Mouse (Mus musculus): ENCODE measurements around the gene Uroc1. TPM values are rescaled to one million over a fixed set of nuclear protein-coding genes. Genes with fewer than 3 reads are reported as not detected.

Uroc1 gene
- polyA plus RNA-seq, 1 experiment: not detected

DNA sequence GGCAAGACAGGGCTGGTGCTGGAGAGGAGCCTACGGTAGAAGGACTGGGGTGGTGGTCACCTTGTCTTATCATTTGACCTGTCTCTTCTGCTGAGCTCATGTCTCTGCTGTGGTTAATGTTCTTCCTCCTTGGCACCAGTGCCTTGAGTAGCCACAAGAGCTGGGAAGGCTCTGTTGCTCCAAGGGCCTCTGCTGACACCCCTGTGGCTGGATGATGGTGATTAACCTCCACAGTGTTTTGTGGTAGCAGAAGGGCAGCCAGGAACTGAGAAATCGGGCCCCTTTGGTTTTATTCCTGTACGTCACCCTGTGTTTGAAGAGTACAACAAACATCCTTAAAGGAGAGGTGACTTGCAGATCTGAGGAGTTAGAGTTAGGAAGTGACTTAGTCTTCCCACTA, 1.2 kb downstream of the Uroc1 start:
- no peak for TF ChIP-seq MYOD1 (IDR thresholded peaks at IDR 0.05; ENCODE audit: control insufficient read depth, insufficient read length, low read depth)
- no peak for TF ChIP-seq FOSL1 (IDR thresholded peaks at IDR 0.05; ENCODE audit: insufficient read depth, low read length, poor library complexity, severe bottlenecking)
- TF ChIP-seq CEBPB (IDR thresholded peaks at IDR 0.05; ENCODE audit: low read depth): no peak
- TF ChIP-seq MYOG (IDR thresholded peaks at IDR 0.05; ENCODE audit: control insufficient read depth, extremely low read depth, insufficient read length): no peak
- TF ChIP-seq USF1 (IDR thresholded peaks at IDR 0.05; ENCODE audit: low read depth): no peak
- no peak for TF ChIP-seq MAX (IDR thresholded peaks at IDR 0.05)
- Histone ChIP-seq H3K79me2 (ENCODE audit: control insufficient read depth, insufficient read depth) (no peaks in the 10 kb centered on the region), H3ac (ENCODE audit: control insufficient read depth, insufficient read length, low read depth) (no peak overlapping the region), H3K27me3 (ENCODE audit: control insufficient read depth, insufficient read depth, insufficient read length) (peaks cover 9% of the 10 kb centered on the region), H3K79me3 (ENCODE audit: low read depth) (no peaks in the 10 kb centered on the region), H3K4me3 (ENCODE audit: insufficient read depth, poor library complexity, severe bottlenecking) (no peak overlapping the region), H3K36me3 (ENCODE audit: control insufficient read depth, insufficient read depth) (no peaks in the 10 kb centered on the region)

DNA sequence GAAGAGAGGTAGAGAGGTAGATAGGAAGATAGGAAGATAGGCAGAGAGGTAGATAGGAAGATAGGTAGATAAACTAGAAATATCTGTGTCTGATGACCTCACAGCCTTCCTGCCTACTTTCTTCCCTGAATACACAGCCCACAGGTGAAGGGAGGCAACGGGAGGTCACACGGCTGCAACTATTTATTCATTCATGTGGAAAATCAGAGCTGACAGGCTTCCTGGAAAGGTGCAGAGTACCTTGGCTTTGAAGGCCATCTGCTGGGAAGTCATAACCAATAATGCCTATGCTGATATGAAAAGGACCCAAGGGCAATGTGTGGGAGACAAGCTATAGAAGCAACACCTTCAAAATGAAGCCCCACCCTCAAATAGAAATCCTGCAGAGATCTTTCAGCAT, 9.3 kb downstream of the Uroc1 start:
- Histone ChIP-seq H3K79me3 (ENCODE audit: low read depth) (no peaks in the 10 kb centered on the region), H3K27me3 (ENCODE audit: control insufficient read depth, insufficient read depth, insufficient read length) (peaks cover 10% of the 10 kb centered on the region), H3ac (ENCODE audit: control insufficient read depth, insufficient read length, low read depth) (no peak overlapping the region), H3K79me2 (ENCODE audit: control insufficient read depth, insufficient read depth) (no peaks in the 10 kb centered on the region), H3K36me3 (ENCODE audit: control insufficient read depth, insufficient read depth) (no peaks in the 10 kb centered on the region), H3K4me3 (ENCODE audit: insufficient read depth, poor library complexity, severe bottlenecking) (no peak overlapping the region)
- TF ChIP-seq MAX (IDR thresholded peaks at IDR 0.05) (no peak), USF1 (IDR thresholded peaks at IDR 0.05; ENCODE audit: low read depth) (no peak), MYOG (IDR thresholded peaks at IDR 0.05; ENCODE audit: control insufficient read depth, extremely low read depth, insufficient read length) (no peak), MYOD1 (IDR thresholded peaks at IDR 0.05; ENCODE audit: control insufficient read depth, insufficient read length, low read depth) (no peak)

DNA sequence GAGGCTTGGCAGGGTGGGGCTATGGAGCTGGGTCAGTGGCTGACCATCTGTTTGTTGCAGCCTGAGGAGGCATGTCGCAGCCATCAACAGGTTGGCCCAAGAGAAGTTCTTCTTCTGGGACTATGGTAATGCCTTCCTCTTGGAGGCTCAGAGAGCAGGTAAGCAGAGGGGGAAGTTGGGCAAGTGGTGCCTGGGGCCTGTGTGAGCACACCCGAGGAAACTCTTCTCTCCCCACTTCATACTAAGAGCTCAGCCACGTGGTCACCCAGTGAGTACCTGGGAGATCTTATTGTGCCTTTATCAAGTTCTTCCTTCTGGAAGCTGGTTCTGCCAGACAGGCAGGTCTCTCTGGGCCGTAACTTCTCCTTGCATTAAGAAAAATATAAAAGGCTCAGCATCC, 14.1 kb downstream of the Uroc1 start:
- no peaks in the 10 kb centered on the region for H3K36me3 ChIP-seq (ENCODE audit: control insufficient read depth, insufficient read depth)
- no peak overlapping the region for H3K4me3 ChIP-seq (ENCODE audit: insufficient read depth, poor library complexity, severe bottlenecking)
- H3K79me3 ChIP-seq (ENCODE audit: low read depth): no peaks in the 10 kb centered on the region
- H3ac ChIP-seq (ENCODE audit: control insufficient read depth, insufficient read length, low read depth): no peak overlapping the region
- peaks cover 8% of the 10 kb centered on the region for H3K27me3 ChIP-seq (ENCODE audit: control insufficient read depth, insufficient read depth, insufficient read length)
- TF ChIP-seq MYOG (IDR thresholded peaks at IDR 0.05; ENCODE audit: control insufficient read depth, extremely low read depth, insufficient read length) (no peak), CEBPB (IDR thresholded peaks at IDR 0.05; ENCODE audit: low read depth) (no peak), MAX (IDR thresholded peaks at IDR 0.05) (no peak), CTCF (IDR thresholded peaks at IDR 0.05; ENCODE audit: control insufficient read depth, insufficient read depth, insufficient read length) (no peak), FOSL1 (IDR thresholded peaks at IDR 0.05; ENCODE audit: insufficient read depth, low read length, poor library complexity, severe bottlenecking) (no peak), MYOD1 (IDR thresholded peaks at IDR 0.05; ENCODE audit: control insufficient read depth, insufficient read length, low read depth) (no peak), USF1 (IDR thresholded peaks at IDR 0.05; ENCODE audit: low read depth) (no peak)
- no peaks in the 10 kb centered on the region for H3K79me2 ChIP-seq (ENCODE audit: control insufficient read depth, insufficient read depth)

DNA sequence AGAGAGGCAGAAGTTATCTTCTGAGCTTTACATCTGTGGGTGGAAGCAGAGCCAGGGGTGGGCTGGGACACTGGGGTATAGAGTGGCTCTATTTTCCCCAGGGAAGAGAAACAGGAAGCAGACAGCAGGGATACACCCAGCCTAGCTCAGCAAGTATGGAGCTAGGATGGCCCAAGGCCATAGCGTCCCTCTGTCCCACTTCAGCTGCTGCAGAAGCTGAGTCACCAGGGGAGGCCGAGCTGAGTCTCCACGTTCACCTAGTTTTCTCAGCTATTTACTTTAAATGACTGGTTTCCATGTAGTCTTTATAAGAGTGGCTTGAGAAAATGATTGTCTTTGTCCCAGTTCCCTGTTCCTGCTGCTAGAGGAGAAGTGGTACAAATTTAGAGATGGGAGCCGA, 15.4 kb downstream of the Uroc1 start:
- Histone ChIP-seq H3K36me3 (ENCODE audit: control insufficient read depth, insufficient read depth) (no peaks in the 10 kb centered on the region), H3K79me3 (ENCODE audit: low read depth) (no peaks in the 10 kb centered on the region), H3K4me3 (ENCODE audit: insufficient read depth, poor library complexity, severe bottlenecking) (no peak overlapping the region), H3ac (ENCODE audit: control insufficient read depth, insufficient read length, low read depth) (no peak overlapping the region), H3K27me3 (ENCODE audit: control insufficient read depth, insufficient read depth, insufficient read length) (peaks cover 8% of the 10 kb centered on the region), H3K79me2 (ENCODE audit: control insufficient read depth, insufficient read depth) (no peaks in the 10 kb centered on the region)
- TF ChIP-seq MYOG (IDR thresholded peaks at IDR 0.05; ENCODE audit: control insufficient read depth, extremely low read depth, insufficient read length) (no peak), USF1 (IDR thresholded peaks at IDR 0.05; ENCODE audit: low read depth) (no peak), MYOD1 (IDR thresholded peaks at IDR 0.05; ENCODE audit: control insufficient read depth, insufficient read length, low read depth) (no peak), CEBPB (IDR thresholded peaks at IDR 0.05; ENCODE audit: low read depth) (no peak), CTCF (IDR thresholded peaks at IDR 0.05; ENCODE audit: control insufficient read depth, insufficient read depth, insufficient read length) (no peak), MAX (IDR thresholded peaks at IDR 0.05) (no peak), FOSL1 (IDR thresholded peaks at IDR 0.05; ENCODE audit: insufficient read depth, low read length, poor library complexity, severe bottlenecking) (no peak)

DNA sequence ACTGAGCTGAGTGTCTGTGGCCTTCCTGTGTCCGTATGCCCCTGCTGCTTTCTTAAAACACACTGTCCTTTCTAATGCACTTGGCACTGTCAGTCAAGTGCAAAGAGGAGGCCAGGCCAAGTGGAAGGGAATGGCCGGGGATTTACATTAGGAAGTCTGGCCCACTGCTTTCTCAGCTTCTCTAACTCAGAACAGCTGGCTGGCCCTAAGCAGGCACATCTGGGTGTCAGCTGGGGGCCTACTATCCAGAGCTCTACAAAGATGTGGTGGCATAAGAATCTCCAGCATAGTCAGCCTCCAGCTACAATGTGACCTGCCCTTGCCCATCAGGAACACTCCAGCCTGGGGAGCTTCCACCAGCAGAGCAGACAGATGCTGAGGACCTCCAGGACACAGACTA, 16.9 kb downstream of the Uroc1 start:
- Histone ChIP-seq H3K4me3 (ENCODE audit: insufficient read depth, poor library complexity, severe bottlenecking) (no peak overlapping the region), H3K79me2 (ENCODE audit: control insufficient read depth, insufficient read depth) (no peaks in the 10 kb centered on the region), H3K79me3 (ENCODE audit: low read depth) (no peaks in the 10 kb centered on the region), H3ac (ENCODE audit: control insufficient read depth, insufficient read length, low read depth) (no peak overlapping the region), H3K27me3 (ENCODE audit: control insufficient read depth, insufficient read depth, insufficient read length) (no peaks in the 10 kb centered on the region), H3K36me3 (ENCODE audit: control insufficient read depth, insufficient read depth) (no peaks in the 10 kb centered on the region)
- TF ChIP-seq MYOD1 (IDR thresholded peaks at IDR 0.05; ENCODE audit: control insufficient read depth, insufficient read length, low read depth) (no peak), MAX (IDR thresholded peaks at IDR 0.05) (no peak), CEBPB (IDR thresholded peaks at IDR 0.05; ENCODE audit: low read depth) (no peak)

DNA sequence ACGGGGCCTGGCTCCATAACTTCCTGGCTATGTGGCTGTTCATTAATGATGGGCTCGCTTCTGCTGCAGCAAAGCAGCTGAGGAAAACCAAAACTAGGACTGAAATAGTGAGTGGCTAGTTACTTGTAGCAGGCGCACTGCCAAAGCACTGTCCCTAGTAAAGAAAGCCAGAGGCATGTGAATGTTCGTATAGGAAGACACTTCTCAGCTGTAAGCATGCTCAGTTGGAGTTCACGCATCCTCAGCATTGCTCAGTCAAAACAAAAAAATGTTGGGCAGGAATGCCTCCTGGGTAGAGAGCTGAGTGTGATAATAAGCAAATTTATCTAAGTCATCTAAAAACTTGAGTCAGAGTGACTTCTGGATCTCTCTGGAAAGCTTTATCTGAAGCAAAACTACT, 25.1 kb downstream of the Uroc1 start:
- TF ChIP-seq CTCF (IDR thresholded peaks at IDR 0.05; ENCODE audit: control insufficient read depth, insufficient read depth, insufficient read length): no peak
- no peak for TF ChIP-seq MYOD1 (IDR thresholded peaks at IDR 0.05; ENCODE audit: control insufficient read depth, insufficient read length, low read depth)
- no peak for TF ChIP-seq USF1 (IDR thresholded peaks at IDR 0.05; ENCODE audit: low read depth)
- TF ChIP-seq MYOG (IDR thresholded peaks at IDR 0.05; ENCODE audit: control insufficient read depth, extremely low read depth, insufficient read length): no peak
- no peak for TF ChIP-seq FOSL1 (IDR thresholded peaks at IDR 0.05; ENCODE audit: insufficient read depth, low read length, poor library complexity, severe bottlenecking)
- TF ChIP-seq MAX (IDR thresholded peaks at IDR 0.05): no peak
- TF ChIP-seq CEBPB (IDR thresholded peaks at IDR 0.05; ENCODE audit: low read depth): no peak
- no peaks in the 10 kb centered on the region for H3K79me3 ChIP-seq (ENCODE audit: low read depth)
- no peaks in the 10 kb centered on the region for H3K79me2 ChIP-seq (ENCODE audit: control insufficient read depth, insufficient read depth)
- H3K36me3 ChIP-seq (ENCODE audit: control insufficient read depth, insufficient read depth): no peaks in the 10 kb centered on the region
- H3ac ChIP-seq (ENCODE audit: control insufficient read depth, insufficient read length, low read depth): no peak overlapping the region
- H3K4me3 ChIP-seq (ENCODE audit: insufficient read depth, poor library complexity, severe bottlenecking): no peak overlapping the region
- H3K27me3 ChIP-seq (ENCODE audit: control insufficient read depth, insufficient read depth, insufficient read length): no peaks in the 10 kb centered on the region
